Mouse (Mus musculus): ENCODE data around the gene Gm21760. TPM values are rescaled to one million over a fixed set of nuclear protein-coding genes. Genes with fewer than 3 reads are reported as not detected.

The Gm21760 gene
- polyA plus RNA-seq (2014; fragmentation: Illumina TruSeq; extraction: RNeasy Lipid Tissue Mini Kit (QIAGEN cat#74804)), result not detected

GRCm38 (mm10) chrY:80133479-80133878 lies at the start of gene Gm21760:
Gm21760 (plus strand) TSS chrY:80133779.

